Mouse (Mus musculus) cerebellum, adult 2 months (tissue): ENCODE measurements around the gene Ear6.

Experiments used
- CTCF ChIP-seq: fragments of 200-500 bp; IDR thresholded peaks from 2 replicates; pipeline ENCODE4 v1.5.1; 2011; ENCODE audit warnings: low read depth, mild to moderate bottlenecking, control low read depth, low read length, moderate library complexity, borderline replicate concordance; ENCODE audit not compliant: insufficient read depth
- POLR2A ChIP-seq: fragments of 200-500 bp; IDR thresholded peaks from 2 replicates; pipeline ENCODE4 v1.6.1; 2011; ENCODE audit warnings: low read length, control low read depth, borderline replicate concordance; ENCODE audit not compliant: insufficient read depth

GRCm38 (mm10) chr14:51884598-51885331 lies 31.3 kb downstream of the Ear6 start, which contains the start of gene Mettl17:
- TF ChIP-seq CTCF (no peak), POLR2A (peak; percentile 81; the same call in 1 of the 2 replicates)
